Mouse (Mus musculus) ovary, adult 2 months (tissue): ENCODE measurements around the gene Nectin4. TPM values are rescaled to one million over a fixed set of nuclear protein-coding genes. Genes with fewer than 3 reads are reported as not detected.

Experiments
- polyA plus RNA-seq: library from polyadenylated mRNA; depleted of rRNA; stranded (reverse); fragments of >200 nt; gene quantifications from 2 replicates; pipeline ENCODE4 v1.2.3, GENCODE M21; 2012; rRNA removed

Gene Nectin4
- polyA plus RNA-seq, result 4.7 and 5.7 TPM in 2 replicates

GRCm38 (mm10) chr1:171369845-171370556 is at the start of gene Nectin4:
Gene Nectin4, plus strand, starts transcription at chr1:171370099.

GRCm38 (mm10) chr1:171328839-171329432 is 41.0 kb upstream of the Nectin4 start, which contains the start of gene Dedd:
Gene Dedd, plus strand, starts transcription at chr1:171329145.

GRCm38 (mm10) chr1:171345225-171346094 is 24.4 kb upstream of the Nectin4 start, which contains the start of the genes Nit1 and Pfdn2:
Gene Nit1, minus strand, starts transcription at chr1:171345646.
Gene Pfdn2, plus strand, starts transcription at chr1:171345670.

GRCm38 (mm10) chr1:171360656-171361055 is 9.2 kb upstream of the Nectin4 start, which contains the start of gene Klhdc9:
Gene Klhdc9, minus strand, starts transcription at chr1:171360798.

GRCm38 (mm10) chr1:171388376-171389102 is 18.6 kb downstream of the Nectin4 start, which contains the start of gene Arhgap30:
Gene Arhgap30, plus strand, starts transcription at chr1:171388954.

GRCm38 (mm10) chr1:171410947-171411484 is 41.1 kb downstream of the Nectin4 start, which contains the start of gene Usf1:
Gene Usf1, plus strand, starts transcription at chr1:171411313.

GRCm38 (mm10) chr1:171418660-171419059 is 48.8 kb downstream of the Nectin4 start, which contains the start of gene Tstd1:
Gene Tstd1, plus strand, starts transcription at chr1:171418872.

GRCm38 (mm10) chr1:171437264-171438013 is 67.5 kb downstream of the Nectin4 start, which contains the start of gene F11r:
Gene F11r, plus strand, starts transcription at chr1:171437535.

Other genes with a start within 250 kb of the Nectin4 start
- gene Sdhc, start 219.5 kb upstream of the Nectin4 start, polyA plus RNA-seq, result 122 and 172 TPM in 2 replicates
- gene Mpz, start 219.4 kb upstream of the Nectin4 start, polyA plus RNA-seq, result 0.94 and 1.6 TPM in 2 replicates
- gene Pcp4l1, start 173.8 kb upstream of the Nectin4 start, polyA plus RNA-seq, result 46.5 and 111 TPM in 2 replicates
- gene Nr1i3, start 156.1 kb upstream of the Nectin4 start, polyA plus RNA-seq, result 0.12 and 0.35 TPM in 2 replicates
- gene Tomm40l, start 147.6 kb upstream of the Nectin4 start, polyA plus RNA-seq, result 29.2 and 35.2 TPM in 2 replicates
- 3.0 and 21.2 TPM in 2 replicates for gene Apoa2, start 145.0 kb upstream of the Nectin4 start, polyA plus RNA-seq
- 66.5 and 67.8 TPM in 2 replicates for gene Fcer1g, start 135.7 kb upstream of the Nectin4 start, polyA plus RNA-seq
- gene Adamts4, start 119.7 kb upstream of the Nectin4 start, polyA plus RNA-seq, result 24.2 and 26.9 TPM in 2 replicates
- 116 and 119 TPM in 2 replicates for gene Ndufs2, start 118.7 kb upstream of the Nectin4 start, polyA plus RNA-seq
- 90.9 and 109 TPM in 2 replicates for gene B4galt3, start 99.8 kb upstream of the Nectin4 start, polyA plus RNA-seq
- gene Ppox, start 88.9 kb upstream of the Nectin4 start, polyA plus RNA-seq, result 65.2 and 73.2 TPM in 2 replicates
- gene Usp21, start 82.1 kb upstream of the Nectin4 start, polyA plus RNA-seq, result 70.8 and 77.9 TPM in 2 replicates
- 12.1 and 13.5 TPM in 2 replicates for gene Ufc1, start 75.1 kb upstream of the Nectin4 start, polyA plus RNA-seq
- gene Dedd, start 41.0 kb upstream of the Nectin4 start, polyA plus RNA-seq, result 41.8 and 54.8 TPM in 2 replicates
- 46.4 and 55.9 TPM in 2 replicates for gene Nit1, start 24.5 kb upstream of the Nectin4 start, polyA plus RNA-seq
- gene Pfdn2, start 24.4 kb upstream of the Nectin4 start, polyA plus RNA-seq, result 7.0 and 13.1 TPM in 2 replicates
- gene Klhdc9, start 9.3 kb upstream of the Nectin4 start, polyA plus RNA-seq, result 4.5 and 5.9 TPM in 2 replicates
- gene Arhgap30, start 18.9 kb downstream of the Nectin4 start, polyA plus RNA-seq, result 2.8 TPM in 2 replicates
- 142 and 162 TPM in 2 replicates for gene Usf1, start 41.2 kb downstream of the Nectin4 start, polyA plus RNA-seq
- gene Tstd1, start 48.8 kb downstream of the Nectin4 start, polyA plus RNA-seq, result 0.76 and 1.2 TPM in 2 replicates
- 63.7 and 67.6 TPM in 2 replicates for gene F11r, start 67.4 kb downstream of the Nectin4 start, polyA plus RNA-seq
- 5.7 and 6.1 TPM in 2 replicates for gene Alyref2, start 133.4 kb downstream of the Nectin4 start, polyA plus RNA-seq
- gene Itln1, start 165.2 kb downstream of the Nectin4 start, polyA plus RNA-seq, result 0.96 and 2.1 TPM in 2 replicates
- gene Cd244a, start 189.1 kb downstream of the Nectin4 start, polyA plus RNA-seq, result 0.40 and 0.47 TPM in 2 replicates
- gene Ly9, start 237.3 kb downstream of the Nectin4 start, polyA plus RNA-seq, result 1.4 and 1.8 TPM in 2 replicates